Mouse (Mus musculus) liver, embryonic 14.5 days (tissue): ENCODE measurements around the gene Bcs1l. TPM values are rescaled to one million over a fixed set of nuclear protein-coding genes. Genes with fewer than 3 reads are reported as not detected.

ENCODE experiments used
- ATAC-seq: fragments of 200-750 bp; cut with Nextera tagmentation; 2 replicates; pipeline ENCODE4 v1.8.0; 2017; ENCODE audit warnings: moderate number of reproducible peaks, mild to moderate bottlenecking, moderate library complexity; ENCODE audit not compliant: insufficient read depth
- DNase-seq, 3 experiments: peaks; one replicate each; pipeline ENCODE4 v3.0.0-alpha.2; 2012 to 2013; ENCODE audit warnings: low read depth in 3 of 3, low spot score in 3 of 3
- H3K27ac ChIP-seq: fragments of 300-500 bp; sonication (generic); 2 replicates; pipeline ENCODE4 v1.5.1; 2014; ENCODE audit warnings: moderate library complexity, mild to moderate bottlenecking, control low read depth, inconsistent platforms
- H3K27me3 ChIP-seq: fragments of 300-500 bp; sonication (generic); 2 replicates; pipeline ENCODE4 v1.6.1; 2014; ENCODE audit warnings: mild to moderate bottlenecking, low read length, moderate library complexity; ENCODE audit not compliant: control insufficient read depth, insufficient read depth
- H3K36me3 ChIP-seq: fragments of 300-500 bp; sonication (generic); replicated peaks from 2 replicates; pipeline ENCODE4 v1.6.1; 2014; ENCODE audit warnings: low read depth; ENCODE audit not compliant: control insufficient read depth, insufficient read depth
- H3K4me1 ChIP-seq, 2 experiments: fragments of 200-500 bp in 1 of 2; fragments of 300-500 bp in 1 of 2; sonication (generic) in 1 of 2; replicated peaks; 2 replicates each; pipeline ENCODE4 v1.6.1; 2012 to 2014; ENCODE audit warnings: antibody characterized with exemption in 1 of 2, inconsistent platforms in 1 of 2, low read length in 1 of 2; ENCODE audit not compliant: control insufficient read depth in 2 of 2, insufficient read depth in 2 of 2
- H3K4me2 ChIP-seq: fragments of 300-500 bp; sonication (generic); 2 replicates; pipeline ENCODE4 v1.6.1; 2014; ENCODE audit warnings: low read depth, mild to moderate bottlenecking, control low read depth, moderate library complexity
- H3K4me3 ChIP-seq, 2 experiments: fragments of 200-500 bp in 1 of 2; fragments of 300-500 bp in 1 of 2; sonication (generic) in 1 of 2; 2 replicates each; pipeline ENCODE4 v1.5.1; 2012 to 2014; ENCODE audit warnings: low read depth in 2 of 2, low read length in 2 of 2, mild to moderate bottlenecking in 2 of 2, control low read depth in 1 of 2, inconsistent platforms in 1 of 2, moderate library complexity in 1 of 2; ENCODE audit not compliant: insufficient read depth in 1 of 2
- H3K9ac ChIP-seq: fragments of 300-500 bp; sonication (generic); replicated peaks from 2 replicates; pipeline ENCODE4 v1.6.1; 2014; ENCODE audit warnings: mild to moderate bottlenecking, control low read depth, moderate library complexity
- H3K9me3 ChIP-seq: fragments of 300-500 bp; sonication (generic); 2 replicates; pipeline ENCODE4 v1.6.1; 2016; ENCODE audit warnings: low read length, mixed read lengths; ENCODE audit not compliant: control insufficient read depth
- CTCF ChIP-seq: IDR thresholded peaks from 2 replicates; pipeline ENCODE4 v1.5.1; 2016; ENCODE audit warnings: antibody characterized with exemption, low read depth, control low read depth
- EP300 ChIP-seq: IDR thresholded peaks from 2 replicates; pipeline ENCODE4 v1.6.1; 2016; ENCODE audit warnings: antibody characterized with exemption, low read depth
- WGBS: fragments of 180-500 bp; shearing (Covaris S2); extraction: QIAGEN DNeasy Blood & Tissue Kit; methylation state at CpG from one replicate; pipeline ENCODE4 v1.1.7; 2014; ENCODE audit not compliant: insufficient replicate concordance; 5-methylcytosine and 5-hydroxymethylcytosine counted together
- polyA plus RNA-seq, 2 experiments: library from polyadenylated mRNA; depleted of rRNA in 1 of 2; stranded (reverse) in 1 of 2; unstranded in 1 of 2; fragments of >200 nt; fragmentation: Nextera tagmentation in 1 of 2; extraction: Ambion mirVana in 1 of 2; gene quantifications; 2 replicates each; pipeline versions ENCODE4 v1.2.1 to v1.2.3; 2012 to 2014

Gene Bcs1l
- polyA plus RNA-seq, 2 experiments, result 9.5 to 10.2 TPM

DNA sequence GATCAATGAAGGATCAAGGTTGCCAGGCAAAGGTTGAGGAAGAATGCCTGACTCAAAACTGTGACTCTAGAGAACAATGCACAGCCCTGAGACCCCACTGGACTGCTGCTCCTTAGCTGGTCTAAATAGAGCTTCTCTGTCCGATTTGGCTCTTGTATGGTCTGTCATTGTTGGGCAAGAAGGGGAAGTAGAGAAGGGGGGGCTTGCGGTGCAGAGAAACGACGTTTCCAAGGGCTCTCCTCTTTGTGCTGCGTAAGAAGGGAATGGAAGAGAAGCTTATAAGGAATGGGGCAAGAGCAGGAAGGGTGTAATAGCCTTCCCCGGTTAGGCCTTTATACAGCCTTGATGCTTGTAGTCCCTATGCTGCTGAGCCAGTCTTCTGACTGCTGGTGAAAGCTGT lies 22.3 kb upstream of the Bcs1l start:
- 64% methylated on average over 6 of the region's 6 CpGs for WGBS
- H3K36me3 ChIP-seq, result peaks cover 30% of the 10 kb centered on the region

DNA sequence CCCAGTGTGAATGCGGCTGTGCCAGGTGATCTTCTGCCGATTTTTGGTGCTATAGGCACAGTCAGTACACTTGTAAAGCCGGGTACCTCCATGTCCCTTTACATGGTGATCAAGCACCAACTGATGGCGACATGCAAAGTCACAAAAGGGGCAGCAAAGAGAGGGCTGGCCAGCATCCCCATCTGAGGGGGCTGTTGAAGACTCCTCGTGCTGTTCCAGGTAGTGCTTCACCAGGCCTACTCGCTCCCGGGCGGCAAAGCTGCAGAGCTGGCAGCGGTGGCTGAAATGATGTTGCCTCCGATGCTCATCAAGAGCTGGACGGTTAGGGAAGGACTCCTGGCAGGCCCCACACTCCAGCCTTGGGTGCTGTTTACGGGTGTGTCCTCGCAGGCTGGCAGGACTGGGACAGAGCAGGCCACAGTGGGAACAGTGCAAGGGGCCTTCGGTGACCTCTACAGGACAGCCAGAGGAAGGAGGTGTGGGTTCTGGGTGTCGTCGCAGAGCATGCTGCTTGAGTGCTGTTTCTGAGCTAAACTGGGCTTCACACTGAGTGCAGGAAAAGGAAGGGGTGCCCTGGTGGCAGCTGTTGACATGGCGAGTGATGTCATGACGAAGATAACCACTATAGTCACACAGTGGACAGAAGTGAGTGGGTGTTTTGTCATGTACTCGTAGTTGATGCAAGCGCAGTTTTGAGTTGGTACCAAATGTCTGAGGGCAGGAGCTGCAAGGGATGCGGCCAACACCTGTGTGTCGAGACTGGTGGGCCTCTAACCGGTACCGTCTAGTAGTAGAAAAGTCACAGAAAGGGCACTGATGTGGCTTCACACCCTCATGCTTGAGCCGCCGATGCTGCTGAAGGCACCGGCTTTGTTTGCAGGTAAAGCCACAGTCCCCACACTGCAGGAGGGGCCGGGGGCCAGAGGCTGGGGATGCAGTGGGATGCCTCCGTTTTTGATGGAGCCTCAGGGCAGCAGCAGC lies 18.1 kb upstream of the Bcs1l start:
- no peak overlapping the region for H3K9ac ChIP-seq
- ATAC-seq, result no peak
- no peak overlapping the region for H3K4me3 ChIP-seq
- H3K9me3 ChIP-seq, result no peaks in the 10 kb centered on the region
- H3K4me1 ChIP-seq, result no peaks in the 10 kb centered on the region
- TF ChIP-seq CTCF, result 0 out of 2 replicates have a peak, but pooled peaks have one; percentile 18
- TF ChIP-seq EP300, result no peak
- no peak overlapping the region for H3K27ac ChIP-seq
- DNase-seq, result no peak
- peaks cover 56% of the 10 kb centered on the region for H3K36me3 ChIP-seq
- H3K27me3 ChIP-seq, result no peaks in the 10 kb centered on the region
- WGBS, result 81% methylated on average over 29 of the region's 29 CpGs
- no peak overlapping the region for H3K4me2 ChIP-seq

More for the DNA sequence above, 22.3 kb upstream of the Bcs1l start:
- H3K27me3 ChIP-seq, result no peaks in the 10 kb centered on the region
- H3K4me1 ChIP-seq, result no peaks in the 10 kb centered on the region
- ATAC-seq, result no peak
- H3K27ac ChIP-seq, result no peak overlapping the region
- H3K9ac ChIP-seq, result no peak overlapping the region
- DNase-seq, result no peak
- no peaks in the 10 kb centered on the region for H3K9me3 ChIP-seq
- TF ChIP-seq EP300 (no peak), CTCF (no peak)
- H3K4me2 ChIP-seq, result no peak overlapping the region
- no peak overlapping the region for H3K4me3 ChIP-seq

DNA sequence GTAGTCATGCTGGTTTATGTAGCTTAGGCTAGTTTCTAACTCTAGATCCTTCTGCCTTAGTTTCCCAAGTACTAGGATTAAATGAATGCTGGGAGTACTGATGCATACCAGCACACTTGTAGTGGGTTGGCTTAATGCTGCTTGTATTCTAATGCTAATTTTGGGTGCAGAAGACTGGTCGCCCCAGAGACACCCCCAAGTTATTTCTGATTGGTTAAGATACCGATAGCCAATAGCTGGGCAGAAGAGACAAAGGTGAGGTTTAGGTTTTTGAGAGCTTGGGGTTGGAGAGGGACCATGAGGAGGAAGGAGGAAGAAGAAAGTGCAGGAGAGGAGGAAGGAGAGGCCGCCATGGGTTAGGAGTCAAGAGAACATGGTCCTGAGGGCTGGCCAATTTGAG lies 5.5 kb upstream of the Bcs1l start:
- H3K9ac ChIP-seq, result no peak overlapping the region
- 68% methylated on average over 3 of the region's 3 CpGs for WGBS
- H3K27ac ChIP-seq, result no peak overlapping the region
- no peak for TF ChIP-seq EP300
- no peak overlapping the region for H3K4me3 ChIP-seq
- H3K4me2 ChIP-seq, result no peak overlapping the region
- peaks cover 14 to 17% of the 10 kb centered on the region in 2 experiments for H3K4me1 ChIP-seq
- ATAC-seq, result no peak
- no peak for DNase-seq
- no peaks in the 10 kb centered on the region for H3K27me3 ChIP-seq
- H3K9me3 ChIP-seq, result no peaks in the 10 kb centered on the region
- H3K36me3 ChIP-seq, result peaks cover 6% of the 10 kb centered on the region

DNA sequence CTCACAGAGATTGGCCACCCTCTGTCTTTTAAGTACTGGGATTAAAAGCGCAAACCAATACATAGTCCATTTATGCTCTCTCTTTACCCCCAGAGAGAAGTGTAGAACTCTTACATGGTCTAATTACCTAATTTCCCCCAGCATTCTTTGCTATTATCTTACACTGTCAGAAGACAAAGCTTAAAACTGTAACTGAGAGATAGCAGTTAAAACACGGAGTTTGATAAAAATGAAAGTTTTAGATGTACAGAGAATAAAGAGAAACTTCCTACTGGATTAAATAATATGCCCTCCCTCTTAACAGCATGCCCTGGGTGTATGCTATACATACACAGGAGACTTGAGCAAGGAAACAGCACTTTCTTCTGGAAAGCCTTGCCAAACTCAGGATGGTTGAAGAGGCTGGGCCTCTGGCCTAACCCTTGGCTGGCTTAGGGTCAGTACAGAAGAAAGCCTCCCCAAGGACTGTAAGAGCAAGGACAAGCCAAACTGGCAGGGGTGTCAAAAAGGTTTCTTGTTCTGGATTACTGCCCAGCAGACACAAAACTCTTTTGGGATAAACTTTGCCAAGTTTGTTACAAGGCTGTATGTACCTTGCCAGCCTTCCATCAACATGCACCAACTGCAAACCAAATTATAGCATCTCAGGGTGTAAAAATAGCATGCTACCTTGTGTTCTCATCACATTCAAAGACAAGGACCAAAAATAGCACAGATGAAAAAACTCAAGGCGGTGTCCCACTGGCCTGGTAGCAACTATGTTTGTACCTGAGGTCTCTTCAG lies 3.3 kb upstream of the Bcs1l start:
- Histone ChIP-seq H3K4me2 (peak overlapping the region; percentile 22), H3K9me3 (no peaks in the 10 kb centered on the region), H3K36me3 (peaks cover 2% of the 10 kb centered on the region), H3K27ac (no peak overlapping the region), H3K4me1 (peaks cover 19 to 22% of the 10 kb centered on the region in 2 experiments), H3K9ac (no peak overlapping the region; the same call in 1 of the 2 replicates), H3K27me3 (no peaks in the 10 kb centered on the region), H3K4me3 (no peak overlapping the region)
- TF ChIP-seq EP300 (no peak), CTCF (no peak)
- 61% methylated on average over 3 of the region's 3 CpGs for WGBS
- ATAC-seq, result no peak
- DNase-seq, result no peak
